Mouse (Mus musculus) brain, embryonic 14.5 days (tissue): Measurements from ENCODE around the gene Gpr83. TPM values are rescaled to one million over a fixed set of nuclear protein-coding genes. Genes with fewer than 3 reads are reported as not detected.
A peak's percentile ranks its signal among the peaks of the same experiment; 100 is the strongest.

Source experiments
- DNase-seq: peaks from one replicate; pipeline ENCODE4 v3.0.0-alpha.2; 2011; ENCODE audit warnings: low read depth
- CTCF ChIP-seq: fragments of 200-500 bp; IDR thresholded peaks from 2 replicates; pipeline ENCODE4 v1.5.1; 2012; ENCODE audit warnings: inconsistent platforms, mild to moderate bottlenecking, moderate library complexity, borderline replicate concordance; ENCODE audit not compliant: insufficient read depth, insufficient read length; ENCODE audit errors: extremely low read depth
- POLR2A ChIP-seq: fragments of 200-500 bp; IDR thresholded peaks from 2 replicates; pipeline ENCODE4 v1.6.1; 2012; ENCODE audit warnings: mild to moderate bottlenecking, inconsistent platforms, borderline replicate concordance; ENCODE audit not compliant: poor library complexity, insufficient read depth, insufficient read length, severe bottlenecking; ENCODE audit errors: extremely low read depth
- polyA plus RNA-seq: library from polyadenylated mRNA; depleted of rRNA; stranded (reverse); fragments of >200 nt; gene quantifications from 2 replicates; pipeline ENCODE4 v1.2.3, GENCODE M21; 2012; rRNA removed

The Gpr83 gene
- 1.6 and 2.2 TPM in 2 replicates for polyA plus RNA-seq

GRCm38 (mm10) chr9:14859868-14860639 lies at the start of gene Gpr83:
Gpr83 (plus strand) TSS chr9:14860210.
- peak; percentile 82 for DNase-seq
- no peak for TF ChIP-seq CTCF

GRCm38 (mm10) chr9:14821396-14821795 lies 38.6 kb upstream of the Gpr83 start:
- TF ChIP-seq CTCF = no peak
- no peak for TF ChIP-seq POLR2A
- no peak for DNase-seq

GRCm38 (mm10) chr9:14824840-14825239 lies 35.2 kb upstream of the Gpr83 start:
- peak; percentile 24 for DNase-seq
- TF ChIP-seq POLR2A (no peak), CTCF (peak; percentile 15; the same call in 1 of the 2 replicates)

DNA sequence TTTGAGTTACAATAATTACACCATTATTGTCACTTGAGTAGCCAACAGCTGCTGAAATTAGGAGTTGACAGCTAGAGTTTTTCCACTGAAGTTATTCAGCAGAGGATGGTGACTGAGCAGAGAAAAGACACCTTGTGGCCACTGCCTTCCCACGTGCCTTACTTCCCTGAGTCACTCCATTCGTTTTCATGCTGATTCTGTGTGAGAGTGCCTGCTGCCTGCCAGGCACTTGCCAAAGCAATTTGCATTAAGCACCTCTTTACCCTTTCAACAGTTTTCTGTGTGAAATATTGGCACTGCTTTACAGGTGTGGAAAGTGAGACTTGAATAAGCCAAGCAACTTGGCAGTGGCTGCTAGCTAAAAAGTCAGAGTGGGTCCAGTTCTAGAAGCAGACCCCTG lies 32.1 kb upstream of the Gpr83 start:
- DNase-seq = no peak
- TF ChIP-seq CTCF (no peak), POLR2A (no peak)

DNA sequence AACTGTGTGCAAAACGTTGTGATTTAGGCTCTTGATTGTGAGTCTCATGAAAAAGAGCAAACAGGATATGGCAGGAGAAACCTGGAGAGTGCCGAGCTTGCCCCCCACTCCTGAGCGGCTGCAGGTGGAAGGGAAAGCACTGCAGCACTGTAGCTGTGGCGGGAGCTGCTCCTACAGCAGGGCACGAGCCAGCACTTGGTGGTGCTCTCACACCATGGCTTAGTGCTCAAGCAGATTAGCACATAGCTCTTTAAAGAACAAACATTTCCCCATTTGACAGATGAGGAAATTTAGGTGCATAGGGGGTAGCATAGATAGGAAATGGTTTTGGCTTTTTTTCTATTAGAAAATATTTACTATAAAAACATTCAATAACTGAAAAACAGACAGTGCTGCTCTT lies 28.0 kb upstream of the Gpr83 start:
- TF ChIP-seq POLR2A (no peak), CTCF (0 out of 2 replicates have a peak, but pooled peaks have one; percentile 4)
- no peak for DNase-seq

DNA sequence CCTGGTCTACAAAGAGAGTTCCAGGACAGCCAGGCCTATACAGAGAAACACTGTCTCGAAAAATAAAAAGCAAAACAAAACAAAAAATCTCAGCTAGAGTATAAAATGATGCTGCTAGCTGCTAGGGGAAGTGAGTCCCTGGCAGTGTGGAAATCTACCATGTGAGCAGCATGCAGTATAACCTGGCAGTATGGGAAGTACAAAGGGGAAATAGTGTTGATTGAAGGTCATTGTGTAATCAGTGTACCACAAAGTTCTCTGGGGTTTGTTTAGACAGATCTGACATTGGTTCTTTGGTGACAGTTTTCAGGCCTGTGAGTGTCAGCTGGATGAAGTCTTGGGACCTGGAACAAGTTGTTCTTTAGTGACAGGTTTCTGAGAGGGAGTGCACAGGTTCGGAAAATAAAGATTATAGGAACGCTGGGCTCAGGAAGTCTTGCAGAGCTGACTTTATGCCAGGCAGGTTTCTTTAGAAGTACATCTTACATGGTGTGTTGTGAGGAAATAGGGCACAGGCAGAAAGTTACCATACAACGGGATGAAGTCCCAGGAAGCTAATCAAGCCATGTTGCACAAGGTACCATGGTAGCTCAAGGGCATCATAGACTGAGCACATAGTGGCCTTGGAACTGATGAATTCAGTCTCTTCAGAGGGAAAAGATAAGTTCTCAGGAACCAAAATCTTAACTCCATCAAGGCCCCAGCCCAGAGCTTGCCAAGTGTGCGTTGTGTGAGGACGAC lies 24.5 kb upstream of the Gpr83 start:
- TF ChIP-seq CTCF (no peak), POLR2A (no peak)
- DNase-seq = no peak

GRCm38 (mm10) chr9:14839527-14839926 lies 20.5 kb upstream of the Gpr83 start:
- TF ChIP-seq CTCF (no peak), POLR2A (no peak)
- DNase-seq = peak; percentile 73

GRCm38 (mm10) chr9:14839970-14840369 lies 20.0 kb upstream of the Gpr83 start:
- no peak for TF ChIP-seq POLR2A
- no peak for TF ChIP-seq CTCF
- DNase-seq = no peak

DNA sequence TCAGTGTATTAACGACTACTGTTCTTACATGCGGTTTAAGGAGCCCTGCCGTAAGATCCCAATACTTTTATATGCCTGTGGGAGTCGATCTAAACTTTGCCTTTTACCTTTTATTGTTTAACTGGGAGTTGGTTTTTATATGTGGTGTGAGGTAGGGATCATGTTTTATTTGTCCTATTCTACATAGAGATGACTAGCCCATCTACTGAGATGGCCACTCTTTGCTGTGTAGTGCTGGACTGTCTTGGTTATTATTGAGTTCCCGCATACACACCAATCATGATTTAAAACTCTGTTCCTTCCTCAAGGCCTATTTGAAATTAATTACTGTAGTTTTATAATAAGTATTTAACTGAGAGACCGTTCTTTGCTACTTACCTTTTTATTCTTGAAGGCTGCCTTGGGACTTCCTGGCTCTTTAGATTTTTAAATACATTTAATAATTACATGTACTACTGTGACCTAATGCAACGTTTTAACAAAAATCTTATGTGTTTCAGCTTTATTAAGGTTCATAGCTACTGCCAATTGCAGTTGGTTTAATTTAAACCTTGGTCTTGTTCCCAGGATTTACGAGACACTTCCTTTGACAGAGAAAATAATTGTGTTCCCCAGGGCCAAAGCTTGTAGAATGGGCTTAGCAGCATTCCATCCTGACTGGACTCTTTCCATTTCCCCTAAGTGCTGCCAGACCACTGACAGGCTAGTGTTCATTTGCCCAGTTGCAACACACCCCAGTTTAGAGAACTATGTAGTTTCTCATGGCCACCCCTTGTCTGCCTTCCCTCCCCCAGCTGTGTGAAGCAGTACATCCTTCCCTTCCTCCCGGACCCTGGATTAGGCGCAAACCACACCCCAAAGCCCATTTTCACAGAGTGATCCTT lies 17.9 kb upstream of the Gpr83 start:
- peak; percentile 89 for DNase-seq
- TF ChIP-seq CTCF (no peak), POLR2A (no peak)

GRCm38 (mm10) chr9:14843311-14843857 lies 16.6 kb upstream of the Gpr83 start:
- no peak for DNase-seq
- TF ChIP-seq POLR2A (no peak), CTCF (no peak)

DNA sequence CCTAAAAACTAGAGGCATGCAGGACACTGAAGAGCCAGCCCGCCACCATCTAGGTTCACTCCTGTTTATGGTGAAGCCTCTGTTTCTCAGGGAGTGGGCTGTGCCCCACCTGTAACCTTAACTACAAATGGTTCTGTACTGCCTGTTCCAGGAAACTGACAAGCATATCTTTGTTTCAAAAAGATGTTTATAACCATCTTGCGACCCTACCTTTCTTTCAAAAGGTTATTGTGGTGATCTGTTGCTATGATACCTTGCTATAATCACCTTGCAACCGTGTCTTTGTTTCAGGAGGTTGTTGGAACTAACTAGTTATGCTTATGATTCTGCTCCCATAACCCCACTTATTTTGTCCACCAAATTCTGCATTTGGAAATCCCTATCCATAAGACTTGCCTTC lies 16.1 kb upstream of the Gpr83 start:
- no peak for DNase-seq
- TF ChIP-seq POLR2A (no peak), CTCF (no peak)

DNA sequence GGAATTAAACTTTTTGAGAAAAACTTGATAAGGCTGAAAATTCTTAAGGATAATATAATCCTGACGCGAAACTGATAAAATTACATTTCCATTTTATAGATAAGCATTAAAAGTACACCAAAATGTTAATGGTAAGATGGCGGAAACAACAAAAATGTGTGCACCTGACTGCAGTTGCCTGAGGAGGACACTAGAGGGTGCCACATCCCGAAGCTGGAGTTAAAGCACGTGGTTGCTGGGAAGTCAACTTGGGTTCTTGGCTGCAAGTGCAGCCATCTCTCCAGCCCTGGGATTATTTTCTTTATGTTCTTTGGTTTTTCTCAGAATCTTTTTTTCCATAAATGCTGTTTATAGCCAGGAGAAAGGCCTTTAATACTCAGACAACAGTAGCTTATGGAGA lies 13.6 kb upstream of the Gpr83 start:
- TF ChIP-seq POLR2A (no peak), CTCF (peak; percentile 59)
- DNase-seq = peak; percentile 18
